Mouse (Mus musculus) MEL (cell line): ENCODE data around the gene Plekhg6. TPM values are rescaled to one million over a fixed set of nuclear protein-coding genes. Genes with fewer than 3 reads are reported as not detected.

Experiments used
- DNase-seq: peaks from one replicate; pipeline ENCODE4 v3.0.0; 2011; ENCODE audit warnings: low read depth, low spot score
- H3K27ac ChIP-seq: 2 replicates; pipeline ENCODE4 v1.5.1; 2012; ENCODE audit warnings: low read depth, mild to moderate bottlenecking, control low read depth, low read length, moderate library complexity; ENCODE audit not compliant: control insufficient read depth
- H3K27me3 ChIP-seq, 2 experiments: fragments of 150-350 bp in 1 of 2; sonication (generic) in 1 of 2; 2 replicates each; pipeline ENCODE4 v1.6.1; 2012; ENCODE audit warnings: low read length in 2 of 2, mild to moderate bottlenecking in 2 of 2, improper control_type of control experiment in 1 of 2, moderate library complexity in 1 of 2; ENCODE audit not compliant: insufficient read depth in 2 of 2, control insufficient read depth in 1 of 2
- H3K36me3 ChIP-seq, 2 experiments: 2 replicates each; pipeline ENCODE4 v1.6.1; 2012 to 2014; ENCODE audit warnings: low read length in 2 of 2, improper control_type of control experiment in 1 of 2, inconsistent platforms in 1 of 2, mild to moderate bottlenecking in 1 of 2; ENCODE audit not compliant: insufficient read depth in 2 of 2, control insufficient read depth in 1 of 2
- H3K4me1 ChIP-seq, 2 experiments: fragments of 150-350 bp in 1 of 2; sonication (generic) in 1 of 2; 2 replicates each; pipeline ENCODE4 v1.6.1; 2012; ENCODE audit warnings: low read length in 2 of 2, improper control_type of control experiment in 1 of 2, mild to moderate bottlenecking in 1 of 2; ENCODE audit not compliant: insufficient read depth in 2 of 2, control insufficient read depth in 1 of 2
- H3K4me3 ChIP-seq, 2 experiments: fragments of 150-350 bp in 1 of 2; sonication (generic) in 1 of 2; 2 replicates each; pipeline ENCODE4 v1.5.1; 2012; ENCODE audit warnings: low read depth in 2 of 2, low read length in 2 of 2, mild to moderate bottlenecking in 2 of 2, moderate library complexity in 2 of 2, control low read depth in 1 of 2, improper control_type of control experiment in 1 of 2; ENCODE audit not compliant: control insufficient read depth in 1 of 2, insufficient read depth in 1 of 2
- H3K79me2 ChIP-seq: 2 replicates; pipeline ENCODE4 v1.6.1; 2012; ENCODE audit warnings: mild to moderate bottlenecking, low read length, moderate library complexity; ENCODE audit not compliant: control insufficient read depth, poor library complexity, insufficient read depth
- H3K9ac ChIP-seq: 2 replicates; pipeline ENCODE4 v1.6.1; 2012; ENCODE audit warnings: low read depth, mild to moderate bottlenecking, control low read depth, low read length, moderate library complexity; ENCODE audit not compliant: control insufficient read depth, poor library complexity, severe bottlenecking
- H3K9me3 ChIP-seq: fragments of 150-350 bp; sonication (generic); replicated peaks from 2 replicates; pipeline ENCODE4 v1.6.1; 2012; ENCODE audit warnings: mild to moderate bottlenecking, low read length, improper control_type of control experiment, moderate library complexity; ENCODE audit not compliant: insufficient read depth
- BHLHE40 ChIP-seq: IDR thresholded peaks from 2 replicates; pipeline ENCODE4 v1.6.1; 2012; ENCODE audit warnings: low read depth, mild to moderate bottlenecking, inconsistent platforms, low read length, improper control_type of control experiment, borderline replicate concordance
- CHD1 ChIP-seq: IDR thresholded peaks from 2 replicates; pipeline ENCODE4 v1.6.1; 2012; ENCODE audit warnings: low read depth, mild to moderate bottlenecking, inconsistent platforms, low read length, improper control_type of control experiment
- CHD2 ChIP-seq: IDR thresholded peaks from 2 replicates; pipeline ENCODE4 v1.6.1; 2011; ENCODE audit warnings: low read length, improper control_type of control experiment
- EP300 ChIP-seq, 2 experiments: IDR thresholded peaks; 2 replicates each; pipeline ENCODE4 v1.6.1; 2011; ENCODE audit warnings: improper control_type of control experiment in 2 of 2, low read length in 2 of 2, low read depth in 1 of 2, mild to moderate bottlenecking in 1 of 2
- ETS1 ChIP-seq: IDR thresholded peaks from 2 replicates; pipeline ENCODE4 v1.6.1; 2012; ENCODE audit warnings: low read depth, mild to moderate bottlenecking, inconsistent platforms, low read length, improper control_type of control experiment, moderate library complexity
- GABPA ChIP-seq: IDR thresholded peaks from 2 replicates; pipeline ENCODE4 v1.6.1; 2012; ENCODE audit warnings: low read depth, mild to moderate bottlenecking, inconsistent platforms, low read length, improper control_type of control experiment, moderate library complexity
- GATA1 ChIP-seq: IDR thresholded peaks from 2 replicates; pipeline ENCODE4 v1.6.1; 2011; ENCODE audit warnings: low read depth, low read length, improper control_type of control experiment
- HCFC1 ChIP-seq: IDR thresholded peaks from 2 replicates; pipeline ENCODE4 v1.6.1; 2012; ENCODE audit warnings: low read depth, mild to moderate bottlenecking, inconsistent platforms, low read length, improper control_type of control experiment, moderate library complexity
- JUND ChIP-seq: IDR thresholded peaks from 2 replicates; pipeline ENCODE4 v1.6.1; 2011; ENCODE audit warnings: low read depth, mild to moderate bottlenecking, improper control_type of control experiment, low read length
- MAFK ChIP-seq: IDR thresholded peaks from 2 replicates; pipeline ENCODE4 v1.6.1; 2011; ENCODE audit warnings: low read depth, mild to moderate bottlenecking, low read length, improper control_type of control experiment, borderline replicate concordance
- MAZ ChIP-seq: IDR thresholded peaks from 2 replicates; pipeline ENCODE4 v1.6.1; 2012; ENCODE audit warnings: low read depth, mild to moderate bottlenecking, inconsistent platforms, low read length, improper control_type of control experiment
- MEF2A ChIP-seq: IDR thresholded peaks from 2 replicates; pipeline ENCODE4 v1.6.1; 2014; ENCODE audit warnings: low read depth, mild to moderate bottlenecking, inconsistent platforms, low read length, improper control_type of control experiment; ENCODE audit not compliant: poor library complexity, insufficient replicate concordance, severe bottlenecking; ENCODE audit errors: extremely low read depth
- MXI1 ChIP-seq: IDR thresholded peaks from 2 replicates; pipeline ENCODE4 v1.6.1; 2011; ENCODE audit warnings: mild to moderate bottlenecking, low read depth, low read length, improper control_type of control experiment
- MYB ChIP-seq: IDR thresholded peaks from 2 replicates; pipeline ENCODE4 v1.6.1; 2011; ENCODE audit warnings: mild to moderate bottlenecking, low read depth, low read length, improper control_type of control experiment
- MYC ChIP-seq: IDR thresholded peaks from 2 replicates; pipeline ENCODE4 v1.6.1; 2011; ENCODE audit warnings: low read depth, mild to moderate bottlenecking, low read length, improper control_type of control experiment, moderate library complexity
- NELFE ChIP-seq: IDR thresholded peaks from 2 replicates; pipeline ENCODE4 v1.6.1; 2011; ENCODE audit warnings: low read depth, low read length, improper control_type of control experiment
- POLR2A ChIP-seq, 2 experiments: IDR thresholded peaks; 2 replicates each; pipeline ENCODE4 v1.6.1; 2011 to 2012; ENCODE audit warnings: low read length in 2 of 2, mild to moderate bottlenecking in 2 of 2, control low read depth in 1 of 2, improper control_type of control experiment in 1 of 2, low read depth in 1 of 2, moderate library complexity in 1 of 2; ENCODE audit not compliant: control insufficient read depth in 1 of 2, insufficient read depth in 1 of 2, poor library complexity in 1 of 2
- POLR2AphosphoS2 ChIP-seq: IDR thresholded peaks from 2 replicates; pipeline ENCODE4 v1.6.1; 2011; ENCODE audit warnings: low read length, improper control_type of control experiment
- POLR2AphosphoS5 ChIP-seq: IDR thresholded peaks from 2 replicates; pipeline ENCODE4 v1.6.1; 2012; ENCODE audit warnings: low read depth, borderline replicate concordance, mild to moderate bottlenecking, inconsistent platforms, low read length, moderate library complexity, mixed read lengths
- RAD21 ChIP-seq: IDR thresholded peaks from 2 replicates; pipeline ENCODE4 v1.6.1; 2011; ENCODE audit warnings: mild to moderate bottlenecking, low read depth, low read length, improper control_type of control experiment
- SIN3A ChIP-seq: IDR thresholded peaks from 2 replicates; pipeline ENCODE4 v1.6.1; 2012; ENCODE audit warnings: low read length, improper control_type of control experiment, inconsistent platforms
- SMC3 ChIP-seq: IDR thresholded peaks from 2 replicates; pipeline ENCODE4 v1.6.1; 2011; ENCODE audit warnings: low read depth, low read length, improper control_type of control experiment
- TAL1 ChIP-seq: IDR thresholded peaks from 2 replicates; pipeline ENCODE4 v1.6.1; 2012; ENCODE audit warnings: mild to moderate bottlenecking, inconsistent platforms, low read length, moderate library complexity, mixed read lengths
- TBP ChIP-seq: IDR thresholded peaks from 2 replicates; pipeline ENCODE4 v1.8.0; 2011; ENCODE audit warnings: low read depth, low read length, improper control_type of control experiment
- TCF12 ChIP-seq: IDR thresholded peaks from 2 replicates; pipeline ENCODE4 v1.6.1; 2014; ENCODE audit warnings: low read depth, mild to moderate bottlenecking, inconsistent platforms, low read length, improper control_type of control experiment, moderate library complexity
- ZKSCAN1 ChIP-seq: IDR thresholded peaks from 2 replicates; pipeline ENCODE4 v1.6.1; 2012; ENCODE audit warnings: low read depth, mild to moderate bottlenecking, inconsistent platforms, low read length, improper control_type of control experiment, moderate library complexity
- polyA plus RNA-seq, 2 experiments: library from polyadenylated mRNA; stranded (reverse) in 1 of 2; unstranded in 1 of 2; fragments of >175 nt in 1 of 2; fragments of >200 nt in 1 of 2; gene quantifications; 2 replicates each; pipeline versions ENCODE4 v1.2.1 to v1.2.4; 2012; ENCODE audit warnings: low replicate concordance in 2 of 2, low read depth in 1 of 2; ENCODE audit not compliant: insufficient read length in 2 of 2, insufficient read depth in 1 of 2, missing spikeins in 1 of 2
- total RNA-seq: library from RNA; depleted of rRNA; stranded (reverse); fragments of 300-350 nt; gene quantifications from 2 replicates; pipeline ENCODE4 v1.2.3, GENCODE M21; 2012

The Plekhg6 gene
- total and polyA plus RNA-seq, 3 experiments: 0.13 TPM; not detected in 2

GRCm38 (mm10) chr6:125344866-125345265 lies 35.7 kb downstream of the Plekhg6 start:
- DNase-seq: no peak
- peaks cover 0 to 8% of the 10 kb centered on the region in 2 experiments; a peak in 2 of 4 replicates for H3K36me3 ChIP-seq
- TF ChIP-seq MAFK (no peak), HCFC1 (no peak), JUND (no peak), BHLHE40 (no peak), TBP (no peak), GATA1 (no peak), POLR2AphosphoS5 (no peak), NELFE (no peak), POLR2A (IDR thresholded peaks at IDR 0.05; ENCODE audit: control insufficient read depth in 1 of 2, insufficient read depth in 1 of 2, low read depth in 1 of 2, low read length in 2 of 2, poor library complexity in 1 of 2) (no peak), SIN3A (no peak), TCF12 (no peak), MEF2A (no peak), SMC3 (no peak), MAZ (no peak), CHD1 (no peak), GABPA (no peak), RAD21 (no peak), ETS1 (no peak)
- no peak overlapping the region for H3K9ac ChIP-seq
- H3K27ac ChIP-seq: no peak overlapping the region
- H3K27me3 ChIP-seq: peaks cover 0 to 2% of the 10 kb centered on the region in 2 experiments; a peak in 2 of 4 replicates
- peaks cover 3% of the 10 kb centered on the region for H3K79me2 ChIP-seq
- H3K4me3 ChIP-seq: no peak overlapping the region
- no peaks in the 10 kb centered on the region for H3K9me3 ChIP-seq
- peaks cover 7 to 19% of the 10 kb centered on the region in 2 experiments for H3K4me1 ChIP-seq

- peaks cover 0 to 2% of the 10 kb centered on the region in 2 experiments; a peak in 2 of 4 replicates for H3K27me3 ChIP-seq
These were observed 36.5 kb downstream of the Plekhg6 start for GRCm38 (mm10) chr6:125344084-125344483.

More at GRCm38 (mm10) chr6:125344084-125344483, 36.5 kb downstream of the Plekhg6 start:
- H3K79me2 ChIP-seq: no peaks in the 10 kb centered on the region; the same call in 1 of the 2 replicates
- no peak overlapping the region for H3K9ac ChIP-seq
- no peak for DNase-seq
- no peak overlapping the region for H3K4me3 ChIP-seq
- no peak overlapping the region for H3K27ac ChIP-seq
- no peaks in the 10 kb centered on the region for H3K9me3 ChIP-seq
- H3K4me1 ChIP-seq: peaks cover 7 to 19% of the 10 kb centered on the region in 2 experiments
- peaks cover 0 to 8% of the 10 kb centered on the region in 2 experiments; a peak in 2 of 4 replicates for H3K36me3 ChIP-seq
- no peak for TF ChIP-seq ETS1
- TF ChIP-seq MYB: no peak
- no peak for TF ChIP-seq EP300 (IDR thresholded peaks at IDR 0.05; ENCODE audit: low read depth in 1 of 2, low read length in 2 of 2)
- no peak for TF ChIP-seq GABPA
- no peak for TF ChIP-seq MAFK
- TF ChIP-seq ZKSCAN1: no peak
- TF ChIP-seq HCFC1: no peak
- no peak for TF ChIP-seq TAL1
- TF ChIP-seq POLR2AphosphoS2: no peak
- no peak for TF ChIP-seq POLR2AphosphoS5
- TF ChIP-seq MYC: no peak
- TF ChIP-seq TBP: no peak
- TF ChIP-seq CHD2: no peak
- no peak for TF ChIP-seq MXI1
- no peak for TF ChIP-seq SIN3A
- no peak for TF ChIP-seq JUND
- TF ChIP-seq, all 39 proteins: peak for 0
